Mouse (Mus musculus) WW6 (cell line): ENCODE measurements around the gene Mettl7a1.
"Not testable (repeated sequence)": the region's sequence is repeated elsewhere in the genome, so short reads cannot be mapped to it uniquely, and the experiment has no call there.

ENCODE experiments used
- DNase-seq: peaks from one replicate; pipeline ENCODE4 v3.0.0-alpha.2; 2013; ENCODE audit warnings: low read depth, low spot score

Gene Mettl7a1

DNA sequence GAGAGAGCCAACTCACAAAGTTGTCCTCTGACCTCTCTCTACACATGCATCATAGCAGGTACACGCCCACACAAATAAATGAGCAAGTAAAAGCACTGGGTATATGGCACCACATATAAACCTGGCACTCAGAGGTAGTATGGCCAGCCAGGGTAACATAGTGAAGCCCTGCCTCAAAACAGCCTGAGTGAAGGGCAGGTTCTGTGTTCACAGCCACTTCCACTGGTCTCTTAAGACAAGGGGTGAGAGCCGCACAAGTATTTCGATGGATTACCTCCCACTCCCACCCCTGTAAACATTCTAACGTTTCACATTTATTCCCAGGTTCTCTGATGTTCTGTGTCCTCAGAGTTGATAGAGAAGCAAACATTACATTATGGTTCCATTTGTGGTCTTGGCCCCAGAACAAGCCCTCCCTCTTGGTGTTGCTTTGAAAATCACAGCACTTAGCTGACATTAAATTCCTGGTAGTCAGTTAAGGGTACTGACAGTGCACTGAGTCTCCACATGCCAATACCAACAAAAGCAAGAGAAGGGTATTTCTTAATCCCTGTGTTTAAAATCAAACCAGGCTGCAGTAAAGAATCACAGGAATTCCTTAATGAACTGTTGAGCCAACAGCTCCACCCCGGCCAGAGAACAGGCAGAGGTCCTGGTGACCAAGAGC, 37.5 kb downstream of the Mettl7a1 start:
- DNase-seq: not testable (repeated sequence)

DNA sequence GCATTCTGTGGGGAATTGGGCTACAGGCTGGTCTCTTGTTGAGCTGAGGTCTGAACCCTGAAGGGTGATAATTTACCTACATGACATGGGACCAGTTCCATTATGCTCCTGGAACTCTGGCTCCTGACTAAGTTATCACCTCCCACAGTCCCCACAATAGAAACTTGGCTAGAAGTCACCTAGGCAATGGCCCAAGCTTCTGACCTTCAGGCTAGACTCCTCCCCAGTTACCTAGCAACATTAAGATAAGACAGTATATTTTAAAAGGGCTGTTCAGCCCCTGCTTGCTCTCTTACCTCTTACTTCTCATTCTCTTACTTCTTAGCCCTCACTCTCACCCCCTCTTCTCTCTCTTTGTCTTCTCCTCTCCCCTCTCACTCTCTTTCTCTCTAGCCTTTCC, 41.5 kb downstream of the Mettl7a1 start:
- no peak for DNase-seq

DNA sequence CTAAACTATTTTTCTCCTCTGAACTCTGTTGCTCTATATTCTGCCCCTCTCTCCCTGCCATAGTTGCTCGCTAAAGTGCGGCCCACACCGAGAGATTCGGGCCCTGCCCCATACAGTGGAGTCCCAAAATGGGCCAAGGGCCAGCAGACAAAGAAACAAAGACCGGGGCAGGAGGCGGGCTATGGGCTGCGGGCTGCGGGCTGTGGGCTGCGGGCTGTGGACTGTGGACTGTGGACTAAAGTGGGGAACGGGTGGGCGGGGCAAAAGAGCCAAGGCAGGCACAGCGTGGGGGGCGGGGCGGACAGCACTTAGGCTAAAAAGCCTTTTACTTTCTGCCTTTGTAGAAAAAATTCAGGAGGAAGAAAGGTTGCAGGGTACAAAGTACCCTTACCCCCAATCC, 42.8 kb downstream of the Mettl7a1 start:
- no peak for DNase-seq

DNA sequence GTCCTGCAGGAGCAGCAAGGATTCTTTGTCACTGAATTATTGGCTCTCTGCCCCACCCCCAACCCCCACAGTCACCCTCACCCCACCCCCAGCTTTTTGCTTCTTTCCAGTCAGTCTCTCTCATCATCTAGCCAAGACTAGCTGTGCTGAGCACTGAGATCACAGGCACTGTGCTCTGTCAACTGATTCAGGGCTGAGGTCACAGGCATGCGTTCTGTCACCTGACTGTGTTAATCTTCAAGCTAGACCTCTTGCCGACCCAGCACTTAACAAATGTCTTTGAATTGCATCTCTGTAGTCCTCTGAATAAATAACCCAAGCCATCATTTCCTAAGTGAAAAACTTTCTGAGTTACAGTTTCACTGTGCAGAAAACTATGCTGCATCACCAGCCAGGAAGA, 45.6 kb downstream of the Mettl7a1 start:
- no peak for DNase-seq

DNA sequence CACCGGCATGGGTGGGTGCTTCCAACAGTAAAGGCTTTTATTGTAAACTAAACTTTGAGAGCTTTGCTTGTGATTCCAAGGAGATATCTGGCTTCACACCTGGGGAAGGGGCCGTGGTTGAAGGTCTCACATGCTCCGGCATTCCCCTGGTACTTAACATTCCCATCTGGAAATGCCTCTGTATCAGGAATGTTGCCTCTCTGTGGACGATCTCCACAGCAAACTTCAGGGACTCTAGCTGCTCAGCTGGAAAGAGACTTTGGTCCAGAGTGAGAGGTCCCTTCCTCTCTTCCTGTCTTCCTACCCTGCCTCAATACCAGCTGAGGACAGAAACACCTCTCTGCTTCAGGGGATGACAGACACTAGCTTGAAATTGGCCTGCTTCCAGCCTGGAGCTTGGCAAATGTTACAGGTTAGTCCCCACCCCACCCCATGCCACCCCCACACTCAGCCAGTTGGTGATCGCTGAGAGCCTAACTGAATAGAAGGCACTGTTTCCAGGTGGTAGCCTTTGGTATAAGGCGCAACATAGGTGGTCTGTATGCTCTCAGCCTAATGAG, 47.6 kb downstream of the Mettl7a1 start:
- DNase-seq: no peak

DNA sequence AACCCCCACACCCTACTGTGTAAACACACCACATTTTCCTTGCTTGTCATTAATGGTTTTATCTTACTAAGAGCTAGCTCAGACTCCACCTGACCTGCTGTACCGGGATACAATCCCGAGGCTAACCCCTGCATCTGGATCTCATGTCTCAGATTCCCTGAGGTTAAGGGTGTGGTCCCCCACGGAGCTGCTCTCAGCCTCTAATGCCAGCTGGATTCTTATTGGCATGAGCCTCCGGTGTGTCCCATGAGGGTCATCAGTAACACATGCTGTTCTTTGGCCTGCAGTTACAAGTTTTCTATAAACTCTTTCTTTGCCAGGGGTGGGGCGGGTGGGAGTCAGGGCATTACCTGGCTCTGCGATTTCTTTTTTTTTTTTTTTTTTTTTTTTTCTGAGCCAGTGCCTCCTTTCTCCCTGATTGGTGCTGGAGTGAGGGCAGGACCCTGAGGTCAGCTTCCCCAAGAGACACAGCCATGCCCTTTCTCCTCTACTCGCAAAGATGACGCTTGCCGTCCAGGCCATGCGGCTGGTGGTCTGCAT, 48.8 kb downstream of the Mettl7a1 start, which contains the start of the genes Methig1 and Mettl7a2:
TSS of gene Methig1 (plus strand) at position 439 of the 540 bp plus-strand sequence.
TSS of gene Mettl7a2 (plus strand) at position 490 of the 540 bp plus-strand sequence.
- DNase-seq: no peak

DNA sequence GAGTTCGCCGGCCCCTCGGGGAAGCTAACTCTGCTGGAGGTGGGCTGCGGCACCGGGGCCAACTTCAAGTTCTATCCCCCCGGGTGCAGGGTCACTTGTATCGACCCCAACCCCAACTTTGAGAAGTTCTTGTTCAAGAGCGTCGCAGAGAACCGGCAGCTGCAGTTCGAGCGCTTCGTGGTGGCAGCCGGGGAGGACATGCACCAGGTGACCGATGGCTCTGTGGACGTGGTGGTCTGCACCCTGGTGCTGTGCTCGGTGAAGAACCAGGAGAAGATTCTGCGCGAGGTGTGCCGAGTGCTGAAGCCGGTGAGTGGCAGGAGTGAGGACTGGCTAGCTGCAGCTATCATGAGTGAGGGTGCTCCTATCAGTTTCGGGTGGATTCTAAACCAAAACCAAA, 49.5 kb downstream of the Mettl7a1 start:
- DNase-seq: not testable (repeated sequence)

DNA sequence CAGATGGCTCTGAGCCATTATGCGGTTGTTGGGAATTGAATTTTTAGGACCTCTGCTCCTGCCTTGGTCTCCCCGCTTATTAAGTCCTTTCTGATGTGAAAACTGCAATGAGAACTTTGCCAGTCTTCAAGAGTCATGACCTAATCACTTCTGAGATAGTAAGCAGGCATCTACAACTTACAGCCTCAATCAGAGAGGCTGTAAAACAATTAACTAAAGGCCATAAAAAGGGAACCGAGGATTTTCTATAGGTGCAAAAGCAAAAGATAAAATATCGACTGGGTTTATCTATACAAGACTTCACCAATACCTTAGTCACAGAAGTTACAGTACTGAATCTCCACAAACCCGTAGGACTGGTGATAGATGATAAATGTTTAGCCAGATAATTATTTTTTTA, 51.9 kb downstream of the Mettl7a1 start:
- no peak for DNase-seq

DNA sequence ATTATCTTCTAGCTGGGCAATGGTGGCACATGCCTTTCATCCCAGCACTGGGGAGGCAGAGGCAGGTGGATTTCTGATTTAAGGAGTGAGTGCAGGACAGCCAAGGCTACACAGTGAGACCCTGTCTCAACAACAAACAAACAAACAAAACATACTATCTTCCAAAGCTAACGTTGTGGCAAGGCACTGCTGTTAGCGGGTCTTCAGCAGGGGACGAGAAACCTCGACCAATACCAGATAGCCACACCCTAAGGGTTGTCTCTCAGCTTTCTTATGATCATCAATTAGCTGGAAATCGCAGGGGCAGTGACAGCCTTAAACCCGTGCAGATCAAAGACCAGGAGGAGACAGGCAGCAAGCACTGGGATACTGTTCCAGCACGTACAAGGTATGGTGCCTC, 60.3 kb downstream of the Mettl7a1 start, which contains the start of gene Higd1c:
TSS of gene Higd1c (plus strand) at position 301 of the 400 bp plus-strand sequence.
- no peak for DNase-seq

DNA sequence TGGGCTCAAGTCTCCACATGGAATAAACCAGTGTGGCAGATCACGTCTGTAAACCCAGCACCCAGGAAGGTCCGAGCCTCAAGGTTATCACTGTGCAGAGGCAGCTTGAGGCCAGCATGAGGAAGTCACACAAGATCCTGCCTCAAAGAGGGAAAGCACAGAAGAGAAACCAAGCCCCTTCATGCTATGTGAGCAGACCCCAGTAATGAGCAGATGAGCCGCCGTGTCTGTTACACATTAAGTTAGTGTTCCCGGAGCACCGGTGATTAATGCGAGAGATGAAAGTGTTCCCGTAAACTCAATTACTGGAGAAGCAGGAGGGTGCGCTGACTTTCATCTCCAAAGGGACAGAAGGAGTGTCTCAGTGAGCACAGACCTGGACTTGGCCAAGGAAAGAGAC, 62.0 kb downstream of the Mettl7a1 start:
- DNase-seq: not testable (repeated sequence)

DNA sequence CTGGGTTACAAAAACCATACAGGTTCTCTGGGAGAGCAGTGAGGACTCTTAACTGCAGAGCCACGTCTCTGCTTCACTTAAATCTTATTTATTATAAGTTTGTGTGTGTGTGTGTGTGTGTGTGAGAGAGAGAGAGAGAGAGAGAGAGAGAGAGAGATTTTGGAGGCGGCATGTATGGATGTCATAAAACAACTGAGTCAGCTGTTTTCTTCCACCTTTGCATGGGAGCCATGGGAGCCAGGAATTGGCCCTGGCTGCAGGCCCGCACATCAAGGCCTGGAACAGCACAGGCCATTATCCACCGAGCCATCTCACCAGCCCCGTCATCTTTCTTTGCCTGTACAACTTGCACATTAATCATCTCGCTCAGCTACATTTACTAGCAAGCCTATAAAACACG, 63.2 kb downstream of the Mettl7a1 start:
- no peak for DNase-seq

DNA sequence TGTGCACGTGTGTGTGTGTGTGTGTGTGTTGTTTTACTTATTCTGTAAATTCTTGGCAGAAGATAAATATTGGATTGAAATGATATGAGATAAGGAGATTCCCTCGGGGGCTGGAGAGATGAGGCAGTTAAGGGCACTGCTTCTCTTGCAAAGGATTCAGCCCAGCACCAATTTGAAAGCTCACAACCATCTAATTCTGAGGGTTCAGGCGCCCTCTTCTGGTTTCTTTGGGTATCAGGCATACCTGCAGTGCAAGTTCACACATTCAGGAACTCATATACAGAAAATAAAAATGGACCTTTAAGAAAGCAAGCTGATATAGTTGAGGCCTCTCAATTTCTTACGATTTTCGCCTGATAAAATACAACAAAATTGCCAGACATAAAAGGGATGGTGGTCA, 71.1 kb downstream of the Mettl7a1 start:
- peak; percentile 42 for DNase-seq

DNA sequence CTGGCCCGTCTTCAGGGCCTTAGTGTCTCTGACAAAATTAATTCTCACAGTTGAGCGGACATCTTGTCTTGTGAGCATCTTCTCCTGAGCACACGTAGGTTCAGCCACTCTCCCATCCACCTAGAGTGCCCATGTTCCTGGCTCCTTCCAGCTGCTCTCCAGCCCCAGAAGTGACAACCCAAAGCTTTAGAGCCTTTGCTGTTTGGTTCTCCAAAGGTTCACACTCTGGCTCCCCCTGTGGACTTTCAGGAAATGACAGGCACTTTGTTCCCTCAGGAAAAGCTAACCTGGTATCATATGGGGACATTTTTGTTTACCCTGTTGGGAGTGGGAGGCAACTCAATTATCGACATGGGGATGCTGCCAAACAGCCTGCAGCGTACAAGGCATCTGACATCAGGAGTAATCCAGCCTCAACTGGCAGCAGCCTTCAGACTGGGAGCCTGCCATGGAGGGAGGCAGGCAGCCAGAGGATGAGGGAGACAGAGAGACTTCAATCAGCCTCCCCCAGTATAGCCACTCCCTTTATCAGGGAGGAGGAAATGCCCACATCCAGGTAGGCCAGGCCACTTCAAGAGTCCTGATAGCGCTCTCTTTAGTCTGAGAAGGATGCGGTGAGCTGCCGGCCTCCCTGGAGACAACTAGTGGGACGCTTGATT, 74.0 kb downstream of the Mettl7a1 start:
- not testable (repeated sequence) for DNase-seq
